Mouse (Mus musculus): ENCODE results near the gene Tia1.

Gene Tia1

DNA sequence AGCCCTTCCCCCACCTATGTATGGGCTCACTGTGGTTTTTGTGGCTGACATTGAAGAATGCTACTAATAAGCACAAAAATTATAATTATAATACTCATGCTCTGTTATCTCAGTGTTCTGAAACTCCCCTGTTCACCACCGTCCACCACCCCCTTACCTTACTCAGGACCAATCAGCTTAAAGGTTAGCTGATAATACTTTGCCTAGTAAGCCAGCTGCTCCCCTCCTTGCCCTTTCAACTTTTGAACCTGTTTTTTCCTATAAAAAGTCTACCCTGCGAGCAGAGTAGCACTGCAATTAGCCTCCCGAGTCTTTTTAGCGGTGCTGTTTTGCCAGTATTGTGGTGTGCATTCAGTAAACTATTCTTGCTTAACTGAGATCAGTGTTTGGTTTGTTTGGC, 19.3 kb upstream of the Tia1 start:
- in situ Hi-C loops (cut with MboI, MseI), result no loop called here

DNA sequence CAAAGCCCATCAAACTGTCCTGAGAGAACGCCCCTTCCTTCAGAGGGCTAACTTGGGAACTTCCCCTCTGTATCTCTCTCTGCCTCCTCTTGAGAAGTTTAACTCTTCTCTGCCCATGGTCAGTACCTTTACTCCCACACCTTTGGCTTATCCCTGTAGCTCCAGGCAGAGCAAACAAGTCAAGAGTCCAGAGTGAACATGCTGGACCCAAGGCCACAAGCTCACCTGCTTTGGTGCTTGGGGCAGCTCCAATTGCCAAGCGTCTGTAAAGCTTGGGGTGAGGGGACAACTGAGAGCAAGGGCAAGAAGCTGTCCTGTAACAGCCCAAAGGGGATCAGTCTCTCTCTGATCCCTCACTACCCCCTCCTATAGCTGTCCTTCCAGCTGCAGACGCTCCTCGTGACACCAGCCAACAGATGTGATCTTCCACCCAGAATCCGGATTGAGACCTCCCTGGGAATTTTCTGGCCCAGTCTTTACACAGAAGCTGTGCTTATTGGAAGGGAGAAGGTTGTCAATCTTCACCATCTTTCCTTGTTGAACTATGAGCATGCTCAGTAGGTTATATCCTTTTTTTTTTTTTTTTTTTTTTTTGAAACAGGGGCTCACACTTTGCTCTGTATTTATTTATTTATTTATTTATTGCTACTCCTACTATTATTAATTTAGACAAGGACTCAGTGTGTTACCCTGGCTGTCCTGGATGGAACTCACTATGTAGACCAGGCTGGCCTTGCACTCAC, 18.5 kb upstream of the Tia1 start:
- in situ Hi-C loops (cut with MboI, MseI), result no loop called here

DNA sequence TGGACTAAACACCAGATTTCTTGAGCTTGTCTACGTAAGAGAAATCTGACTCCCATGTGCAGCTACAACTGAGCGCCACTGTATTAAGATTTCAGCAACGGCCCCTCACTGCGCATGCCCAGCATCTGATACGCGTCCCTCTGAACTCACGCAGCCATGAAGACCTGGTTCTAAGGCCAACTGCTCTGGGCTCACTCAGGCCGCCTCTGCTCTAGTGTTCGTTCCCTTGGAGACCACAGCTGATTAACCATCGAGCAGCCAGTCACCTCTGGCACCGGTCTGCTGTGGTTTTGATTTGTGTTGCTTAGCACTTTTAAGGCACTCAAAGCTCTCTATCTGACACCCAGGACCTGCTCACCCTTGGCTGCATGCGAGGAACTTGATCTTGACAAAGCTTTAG, 16.7 kb upstream of the Tia1 start:
- in situ Hi-C loops (cut with MboI, MseI), result no loop called here

DNA sequence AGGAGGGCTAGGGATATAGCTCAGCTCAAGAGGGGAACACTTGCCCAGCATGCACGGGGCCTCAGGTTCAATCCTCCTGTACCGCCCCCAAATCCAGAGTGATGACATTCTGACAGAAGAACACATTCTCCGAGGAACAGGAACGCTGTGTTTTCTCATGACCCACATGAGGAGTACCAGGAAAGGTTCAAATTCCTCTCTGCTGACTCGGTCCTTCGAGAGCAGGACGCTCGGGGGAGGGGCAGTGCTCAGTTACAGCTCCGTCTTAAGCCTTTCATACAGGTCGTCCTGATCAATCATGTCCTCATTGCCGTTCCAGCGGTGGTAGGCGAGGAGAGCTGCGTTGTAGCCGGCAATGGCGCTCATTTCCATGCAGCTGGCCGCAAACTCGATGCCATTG, 15.6 kb upstream of the Tia1 start:
- in situ Hi-C loops (cut with MboI, MseI), result no loop called here

DNA sequence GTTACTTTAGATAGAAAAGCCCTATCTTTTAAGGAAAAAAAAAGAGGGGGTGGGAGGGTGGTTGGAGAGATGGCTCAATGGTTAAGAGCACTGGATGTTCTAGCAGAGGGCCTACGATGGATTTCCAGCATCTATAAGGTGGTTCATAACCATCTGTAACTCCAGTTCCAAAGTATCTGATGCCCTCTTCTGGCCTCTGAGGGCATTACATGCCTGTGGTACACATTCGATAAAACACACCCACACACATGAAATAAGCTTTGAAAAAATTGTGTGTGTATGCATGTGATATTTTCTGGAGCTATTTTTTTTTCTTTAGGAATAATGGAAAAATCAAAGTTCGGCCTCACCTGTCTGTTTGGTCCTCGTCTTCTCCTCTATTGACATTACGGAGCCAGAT, 12.7 kb upstream of the Tia1 start:
- in situ Hi-C loops (cut with MboI, MseI), result no loop called here

DNA sequence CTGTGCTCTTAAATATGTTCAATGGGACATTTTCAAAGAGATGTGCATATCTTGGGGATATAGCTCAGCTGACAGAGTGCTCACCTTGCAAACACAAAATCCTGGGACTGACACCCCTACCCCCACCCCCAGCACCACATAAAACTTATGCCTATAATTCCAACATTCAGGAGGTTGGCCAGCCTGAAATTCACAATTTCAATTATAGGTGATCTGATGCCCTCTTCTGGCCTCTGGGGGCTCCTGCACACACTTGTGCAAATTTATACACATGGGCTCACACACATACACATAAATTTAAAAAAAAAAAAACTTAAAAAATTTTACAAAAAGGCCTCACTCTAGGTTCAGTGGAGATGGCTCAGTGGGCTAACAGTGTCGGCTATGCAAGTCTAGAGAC, 10.8 kb upstream of the Tia1 start:
- in situ Hi-C loops (cut with MboI, MseI), result no loop called here

DNA sequence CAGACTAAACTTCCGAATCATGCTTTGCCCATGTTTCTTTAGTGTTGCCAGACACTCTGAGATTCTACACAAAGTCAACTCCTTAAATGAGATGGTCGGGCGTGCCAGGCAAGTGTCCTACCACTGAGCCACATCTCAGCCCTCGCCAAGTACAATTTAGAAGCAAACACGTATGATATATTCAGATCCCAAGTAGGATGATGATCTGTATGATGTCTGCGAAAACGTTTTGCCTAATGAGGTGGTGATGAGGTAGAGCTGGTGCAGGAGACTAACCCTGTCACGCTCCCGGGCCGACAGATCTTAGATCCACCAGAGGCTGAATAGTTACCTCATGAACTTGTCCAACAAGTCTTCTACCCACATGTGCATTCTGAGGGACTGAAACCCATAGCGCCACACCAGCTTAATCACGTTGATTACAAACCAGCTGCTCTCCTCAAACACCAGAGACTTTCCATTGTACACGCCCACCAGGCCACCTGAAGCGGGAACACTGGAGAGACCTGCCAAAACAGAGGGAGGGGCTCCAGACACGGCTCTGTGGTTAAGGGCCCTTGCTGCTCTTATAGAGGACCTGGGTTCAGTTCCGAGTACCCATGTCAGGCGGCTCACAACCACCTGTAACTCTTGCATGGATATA, 9.8 kb upstream of the Tia1 start:
- in situ Hi-C loops (cut with MboI, MseI), result no loop called here

DNA sequence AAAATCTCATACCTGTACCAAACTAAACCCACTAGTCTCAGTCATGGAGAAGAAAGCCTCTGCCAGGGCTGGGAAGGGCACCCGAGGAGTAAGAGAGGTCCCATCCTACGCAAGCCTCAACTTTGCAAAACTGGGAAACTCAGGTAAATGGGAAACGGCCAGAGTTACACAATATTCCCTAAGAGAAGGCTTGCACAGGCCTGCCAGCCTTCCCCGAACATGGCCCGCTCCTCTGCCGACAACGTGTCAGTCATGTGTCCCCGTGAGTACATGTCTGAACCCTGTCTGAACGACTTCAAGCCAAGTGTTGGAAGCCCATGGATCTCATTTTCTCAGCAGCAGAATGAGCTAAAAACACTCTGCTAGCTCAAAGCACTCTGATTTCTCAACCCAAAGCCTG, 9.0 kb upstream of the Tia1 start:
- in situ Hi-C loops (cut with MboI, MseI), result no loop called here

DNA sequence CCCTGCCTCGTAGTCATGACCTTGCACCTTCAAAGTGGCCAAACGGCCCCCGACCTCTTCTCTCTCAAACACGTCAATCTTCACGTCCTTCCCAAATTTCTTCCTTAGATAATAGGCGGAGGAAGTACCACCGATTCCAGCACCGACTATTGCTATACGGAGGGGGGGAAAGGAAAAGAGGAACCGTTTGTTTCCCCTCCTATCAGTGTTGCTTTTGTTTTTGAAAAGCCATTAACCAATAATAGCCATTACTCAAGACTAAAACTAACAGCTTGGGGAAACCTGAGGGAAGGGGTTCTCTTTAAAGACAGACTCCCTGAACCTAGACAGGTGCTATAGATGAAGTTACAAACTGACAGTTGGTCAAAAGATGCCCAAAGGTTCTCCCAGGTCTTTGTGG, 8.1 kb upstream of the Tia1 start:
- in situ Hi-C loops (cut with MboI, MseI), result no loop called here

DNA sequence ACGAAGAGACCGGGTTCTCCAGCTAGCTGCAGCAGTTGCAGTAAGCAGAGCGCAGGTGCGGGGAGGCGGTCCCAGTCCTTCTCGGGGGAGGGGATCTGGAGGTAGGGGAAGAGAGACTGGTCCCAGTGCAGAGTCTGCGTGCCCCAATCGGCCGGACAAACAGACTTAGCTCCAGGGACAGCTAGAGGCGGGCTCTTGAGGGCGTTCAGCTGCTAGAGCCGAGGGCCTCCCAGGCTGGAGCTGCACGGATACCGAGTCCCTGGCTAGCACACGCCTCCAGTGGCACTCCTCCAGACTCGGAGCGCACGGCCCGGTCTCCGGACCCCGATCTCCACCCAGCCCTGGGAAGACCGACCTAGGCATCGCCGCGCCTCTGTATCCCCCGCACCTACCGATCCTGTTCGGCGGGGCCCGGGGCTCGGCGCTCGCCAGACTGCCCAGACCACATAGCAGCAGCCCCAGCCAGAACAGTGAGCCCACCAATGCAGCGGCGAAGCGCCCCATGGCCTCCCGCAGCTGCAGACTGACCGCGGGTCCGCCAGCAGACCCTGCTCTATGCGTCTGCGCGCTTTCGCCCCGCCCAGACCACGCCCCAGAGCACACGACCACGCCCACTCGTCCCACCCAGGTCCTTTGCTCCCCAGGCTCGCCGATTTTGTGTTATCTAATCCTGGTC, 7.3 kb upstream of the Tia1 start, which contains the start of gene Pcyox1:
Gene Pcyox1, minus strand, starts transcription at position 574 of the 676 bp plus-strand sequence.
- in situ Hi-C loops (cut with MboI, MseI), result no loop called here

DNA sequence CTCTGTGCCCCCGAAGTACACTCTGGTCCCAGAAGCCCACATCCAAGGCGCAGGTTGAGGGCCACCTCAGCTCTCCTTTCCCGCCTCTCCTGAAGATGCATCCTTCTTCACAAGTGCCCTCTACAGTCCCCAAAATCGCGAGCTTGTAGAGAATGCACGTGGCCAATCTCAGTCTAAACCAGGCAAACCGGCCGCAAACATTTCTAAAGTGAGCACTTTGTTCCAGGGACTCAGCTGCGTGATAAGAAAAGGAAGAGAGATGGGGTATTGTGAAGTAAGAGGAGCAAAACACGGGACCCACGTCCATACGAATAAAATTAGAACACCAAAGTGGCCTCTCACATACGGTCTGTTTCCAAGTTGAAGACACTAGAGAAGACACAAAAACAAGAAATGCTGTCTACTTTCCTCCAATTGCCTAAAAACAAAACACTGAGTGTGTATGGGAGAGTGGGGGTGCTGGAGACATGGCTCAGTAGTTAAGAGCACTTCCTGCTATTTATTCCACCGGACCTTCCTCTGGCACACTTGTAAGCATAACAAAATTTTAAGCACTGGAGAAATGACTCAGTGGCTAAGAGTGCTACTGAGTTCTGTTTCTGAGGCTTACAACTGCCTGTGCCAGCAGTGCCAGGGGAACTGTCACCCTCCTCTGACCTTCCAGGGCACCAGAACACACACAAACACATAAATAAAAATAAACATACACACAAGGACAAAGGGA, 6.6 kb upstream of the Tia1 start:
- in situ Hi-C loops (cut with MboI, MseI), result no loop called here

DNA sequence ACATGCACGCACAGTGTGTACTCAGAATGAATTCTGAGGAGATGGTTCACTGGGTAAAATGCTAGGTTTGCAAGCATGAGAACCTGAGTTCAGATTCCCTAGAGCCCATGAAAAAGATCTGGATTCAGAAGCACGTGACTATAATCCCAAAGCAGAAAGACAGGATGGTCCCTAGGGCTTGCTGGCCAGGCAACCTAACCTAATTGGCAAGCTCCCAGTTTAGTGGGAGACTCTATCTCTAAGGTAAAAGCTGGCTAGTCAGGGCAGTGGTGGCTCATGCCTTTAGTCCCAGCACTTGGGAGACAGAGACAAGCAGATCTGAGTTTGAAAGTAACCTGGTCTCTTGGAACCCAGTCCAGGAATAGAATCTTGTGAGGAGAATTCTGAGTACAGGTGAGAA, 5.0 kb upstream of the Tia1 start:
- in situ Hi-C loops (cut with MboI, MseI), result no loop called here

DNA sequence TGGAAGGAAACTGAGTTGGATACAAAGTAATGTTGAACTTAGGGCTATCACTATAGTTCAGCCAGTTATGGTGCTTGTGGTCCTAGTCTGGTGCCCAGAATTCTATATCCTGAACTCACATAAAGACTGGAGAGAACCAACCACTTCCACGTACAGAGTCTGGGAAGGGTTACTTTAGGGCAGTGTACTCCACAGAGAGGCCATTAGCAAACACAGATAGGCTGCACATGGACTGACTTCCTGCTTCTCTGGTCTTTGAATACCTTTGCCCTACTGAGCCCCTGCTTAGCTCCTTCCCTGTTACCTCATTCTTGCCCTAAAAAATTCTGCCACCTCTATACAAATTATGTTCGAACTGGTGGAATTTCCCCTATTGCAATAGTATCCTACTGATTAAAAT, 4.0 kb upstream of the Tia1 start:
- in situ Hi-C loops (cut with MboI, MseI), result loop anchor here (5.0 kb wide), 1 partner anchor 33 kb away; the partner anchor contains the start of gene Fam136a

DNA sequence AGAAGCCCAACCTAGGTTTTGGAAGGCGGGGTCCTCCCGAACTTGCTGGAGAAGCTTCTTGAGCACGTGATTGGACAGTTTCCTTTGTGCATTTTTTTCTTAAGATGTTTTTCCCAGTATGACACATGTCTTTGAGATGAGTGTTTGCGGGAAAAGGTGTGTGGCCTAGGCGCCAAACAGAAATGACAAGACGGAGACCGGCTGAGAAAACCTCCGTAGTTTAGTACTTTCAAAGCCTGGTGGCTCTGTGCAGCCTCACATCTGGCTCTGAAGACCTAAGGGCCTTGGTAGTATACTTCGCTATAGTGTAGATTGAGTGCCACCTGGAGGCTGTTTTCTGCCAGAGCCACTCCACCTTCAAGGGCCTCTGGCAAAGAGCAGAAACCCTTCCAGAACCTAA, 3.0 kb upstream of the Tia1 start:
- in situ Hi-C loops (cut with MboI, MseI), result loop anchor here (5.0 kb wide), 1 partner anchor 34 kb away; the partner anchor contains the start of gene Fam136a

DNA sequence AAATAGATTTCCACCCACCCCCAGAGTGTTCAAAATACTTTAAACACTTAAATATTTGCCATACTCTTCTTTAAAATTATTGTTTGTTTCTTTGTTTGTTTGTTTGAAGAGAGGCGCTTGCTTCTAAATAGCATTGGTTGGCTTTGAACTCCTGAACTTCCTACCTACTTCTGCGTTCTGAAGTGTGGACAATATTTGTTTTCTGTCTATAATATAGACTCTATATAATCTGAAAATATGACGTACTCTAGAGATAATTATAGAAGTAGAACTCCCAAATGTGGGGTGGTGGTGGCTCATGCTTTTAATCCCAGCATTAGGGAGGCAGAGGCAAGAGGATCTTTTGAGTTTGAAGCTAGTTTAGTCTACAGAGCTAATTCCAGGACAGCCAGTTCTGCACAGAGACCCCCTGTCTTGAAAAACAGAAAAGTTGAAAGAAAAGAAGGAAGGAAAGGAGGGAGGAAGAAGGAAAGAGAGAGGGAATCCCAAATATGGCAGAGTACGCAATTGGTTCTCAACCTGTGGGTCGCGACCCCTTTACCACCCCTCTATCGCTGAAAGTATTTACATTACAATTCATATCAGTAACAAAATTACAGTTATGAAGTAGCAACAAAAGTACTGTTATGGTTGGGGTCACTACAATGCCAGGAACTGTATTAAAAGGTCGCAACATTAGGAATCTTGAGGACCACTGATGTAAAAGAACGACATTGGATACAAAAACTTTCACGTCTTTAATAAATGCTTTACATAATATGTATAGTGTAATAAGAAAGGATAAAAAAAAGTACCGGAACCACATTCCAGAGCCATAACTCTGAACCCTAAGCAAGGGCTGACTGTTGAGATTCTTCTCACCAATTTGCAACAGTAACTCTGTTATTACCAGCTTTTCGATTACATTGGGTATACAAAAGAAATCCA, 1.1 kb upstream of the Tia1 start:
- in situ Hi-C loops (cut with MboI, MseI), result loop anchor here (5.0 kb wide), 1 partner anchor 36 kb away; the partner anchor contains the start of gene Fam136a

DNA sequence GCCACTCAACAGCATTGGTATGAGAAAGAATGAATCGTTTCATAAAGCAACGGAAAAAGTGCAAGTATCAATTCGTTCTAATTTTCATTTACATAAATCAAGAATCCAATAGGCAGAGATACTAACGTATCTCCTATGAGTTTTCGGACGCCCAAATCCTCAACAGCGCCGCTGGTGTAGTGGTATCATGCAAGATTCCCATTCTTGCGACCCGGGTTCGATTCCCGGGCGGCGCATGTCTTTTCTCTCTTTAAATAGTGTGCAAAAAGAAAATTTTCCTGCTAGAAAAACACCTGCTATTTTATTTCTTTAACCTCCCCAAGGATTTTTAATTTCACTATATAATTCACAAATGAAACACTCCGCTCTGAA, 305 bp upstream of the Tia1 start:
- in situ Hi-C loops (cut with MboI, MseI), result loop anchor here (5.0 kb wide), 1 partner anchor 36 kb away; the partner anchor contains the start of gene Fam136a

DNA sequence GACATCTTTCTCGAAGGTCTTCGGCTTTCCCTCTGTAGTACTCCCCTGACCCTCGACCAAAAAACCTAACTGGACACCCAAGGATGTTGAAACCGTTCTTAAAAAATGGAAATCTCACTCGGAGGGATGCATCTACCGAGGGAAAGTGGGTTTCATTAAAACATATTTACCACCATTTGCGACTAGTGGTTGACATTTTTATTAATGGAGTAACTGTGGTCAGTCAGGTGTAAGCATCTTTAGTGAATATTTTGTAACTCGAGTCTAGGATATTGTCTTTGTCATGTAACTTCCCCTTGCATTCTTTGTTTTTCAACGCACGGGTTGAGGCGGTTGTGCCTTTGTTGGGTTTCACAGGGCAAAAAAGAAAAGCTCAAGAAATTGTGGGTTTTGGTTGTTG, 977 bp downstream of the Tia1 start:
- in situ Hi-C loops (cut with MboI, MseI), result loop anchor here (5.0 kb wide), 1 partner anchor 38 kb away; the partner anchor contains the start of gene Fam136a

DNA sequence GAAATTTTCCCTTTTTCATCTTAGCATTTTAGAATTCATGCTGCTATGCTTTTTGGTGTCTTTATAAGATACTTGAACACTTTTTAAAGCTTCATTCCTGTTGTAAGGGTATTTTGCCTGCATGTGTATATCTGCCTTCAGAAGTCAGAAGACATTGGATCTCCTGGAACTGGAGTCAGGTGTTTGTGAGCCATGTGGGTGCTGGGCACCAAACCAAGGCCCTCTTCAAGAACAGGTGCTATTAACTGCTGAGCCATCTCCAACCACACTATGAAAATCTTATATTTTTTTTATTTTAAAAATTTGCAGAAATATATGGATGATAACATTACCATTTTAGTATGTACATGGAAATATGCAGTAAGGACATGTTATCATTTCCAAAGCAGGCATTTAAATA, 2.3 kb downstream of the Tia1 start:
- in situ Hi-C loops (cut with MboI, MseI), result no loop called here

DNA sequence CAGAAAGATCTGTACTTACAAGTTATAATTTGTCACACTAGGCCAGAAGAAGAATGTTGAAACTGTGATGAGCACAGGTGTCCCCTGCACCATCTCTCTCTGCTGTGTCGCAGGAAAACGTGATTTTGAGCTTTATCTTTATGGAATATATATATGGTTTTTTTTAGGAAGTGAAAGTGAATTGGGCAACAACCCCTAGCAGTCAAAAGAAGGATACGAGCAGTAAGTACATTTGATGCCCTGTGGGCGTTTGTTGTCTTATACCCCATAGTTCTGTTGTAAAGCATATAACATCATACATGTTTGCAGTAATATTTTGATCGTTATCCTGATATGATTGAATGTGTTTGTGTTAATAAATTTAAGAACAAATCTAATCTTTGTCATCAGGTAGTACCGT, 14.7 kb downstream of the Tia1 start:
- in situ Hi-C loops (cut with MboI, MseI), result no loop called here

DNA sequence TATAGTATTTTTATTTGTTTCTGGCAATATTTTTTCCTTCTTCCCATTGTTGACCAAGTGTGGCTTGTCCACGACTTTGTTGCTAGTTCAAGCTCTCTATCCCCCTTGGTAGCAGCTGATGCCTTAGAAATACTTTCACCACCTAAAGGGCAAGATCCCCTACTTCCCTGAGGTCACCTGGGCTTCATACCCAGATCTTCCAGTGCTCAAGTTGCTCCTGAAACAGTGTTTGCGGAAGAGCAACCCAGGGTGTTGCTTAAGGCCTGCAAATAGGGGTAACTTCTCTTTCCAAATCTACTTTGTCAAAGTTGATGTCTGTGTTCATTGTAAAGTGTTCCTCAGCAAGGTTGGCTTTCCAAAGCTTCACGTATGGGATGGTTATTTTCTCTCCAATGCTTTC, 15.2 kb downstream of the Tia1 start:
- in situ Hi-C loops (cut with MboI, MseI), result no loop called here

DNA sequence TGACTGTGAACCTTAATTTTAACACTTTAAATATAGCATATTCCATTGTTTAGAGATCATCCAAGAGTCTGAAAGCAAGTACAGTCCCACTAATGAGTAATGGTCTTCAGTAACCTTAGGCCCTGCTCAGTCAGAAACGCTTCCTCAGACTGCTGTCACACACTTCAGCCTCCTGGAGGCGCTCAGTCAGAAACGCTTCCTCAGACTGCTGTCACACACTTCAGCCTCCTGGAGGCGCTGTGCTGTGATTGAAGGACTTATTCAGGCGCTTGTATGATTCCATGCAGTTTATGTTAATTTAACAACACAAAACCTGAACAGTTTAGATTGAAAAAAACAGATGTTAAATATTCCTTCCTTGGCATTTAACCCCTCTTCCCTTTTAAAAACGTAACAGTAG, 16.5 kb downstream of the Tia1 start:
- in situ Hi-C loops (cut with MboI, MseI), result no loop called here
